In genomic region chr13:36716708-36717107, GRCm38 (mm10) we compare ENCODE assay signal across 21 mouse cellular contexts. TPM values are rescaled to one million over a fixed set of nuclear protein-coding genes. Genes with fewer than 3 reads are reported as not detected.
A peak's percentile ranks its signal among the peaks of the same experiment; 100 is the strongest.
DNase-seq lines count a peak whose midpoint lies in the region; ATAC-seq and TF ChIP-seq lines count a peak whose summit lies in the region.
"Had no signal": no experiment of that assay in that cellular context is flagged by ENCODE, and none has a peak within 500 bp of the region (broad histone marks: within the 10 kb centered on the region; RNA-seq: fewer than 3 reads in every experiment).

No protein-coding gene starts in this region.

- H3K27me3 ChIP-seq in hindbrain, embryonic 14.5 days (ENCODE audit: control insufficient read depth, insufficient read depth, low read length): peaks cover 10% of the 10 kb centered on the region; the same call in 1 of the 2 replicates
- H3K27me3 ChIP-seq in hindbrain, embryonic 10.5 days (ENCODE audit: insufficient read depth, poor library complexity, severe bottlenecking): peaks cover 20% of the 10 kb centered on the region
- H3K27me3 ChIP-seq in forebrain, postnatal 0 days (ENCODE audit: insufficient read depth, low read length): no peaks in the 10 kb centered on the region
- H3K27me3 ChIP-seq in midbrain, embryonic 16.5 days (ENCODE audit: control insufficient read depth, insufficient read depth, low read depth, low read length): 0 out of 2 replicates have a peak, but pooled peaks cover 3% of the 10 kb centered on the region
- peaks cover under 1% of the 10 kb centered on the region; the same call in 1 of the 2 replicates for H3K27me3 ChIP-seq in intestine, embryonic 16.5 days (replicated peaks; ENCODE audit: control insufficient read depth, insufficient read depth, low read length)

- H3K9me3 ChIP-seq in hindbrain, embryonic 14.5 days (ENCODE audit: control insufficient read depth, low read length): no peaks in the 10 kb centered on the region
- H3K9me3 ChIP-seq in hindbrain, embryonic 10.5 days: no peaks in the 10 kb centered on the region
- H3K9me3 ChIP-seq in forebrain, postnatal 0 days (ENCODE audit: low read length): no peaks in the 10 kb centered on the region
- H3K9me3 ChIP-seq in midbrain, embryonic 16.5 days (replicated peaks; ENCODE audit: control insufficient read depth, low read length, poor library complexity, severe bottlenecking): no peaks in the 10 kb centered on the region
- no peaks in the 10 kb centered on the region for H3K9me3 ChIP-seq in intestine, embryonic 16.5 days (ENCODE audit: control insufficient read depth, low read length)
- H3K9me3 ChIP-seq: embryonic facial prominence, embryonic 12.5 days; limb, embryonic 10.5 days; liver, embryonic 15.5 days; lung, embryonic 15.5 days; megakaryocyte, embryonic 14.5 days had no signal

- peak; percentile 40 for DNase-seq in hindbrain, embryonic 14.5 days (ENCODE audit: low spot score)
- no peak for DNase-seq in hindbrain, embryonic 10.5 days (ENCODE audit: low spot score)
- peak; percentile 79 for DNase-seq in brain, embryonic 14.5 days (ENCODE audit: low read depth)
- DNase-seq in forebrain, postnatal 0 days: peak; percentile 36
- no peak for DNase-seq in thymus, postnatal 14 days
- no peak for DNase-seq in testis, postnatal 10 days (ENCODE audit: low spot score)
- DNase-seq: adrenal gland, adult 2 months; kidney, adult 18-20 months; liver had no signal

- H3K4me3 ChIP-seq in hindbrain, embryonic 14.5 days (replicated peaks; ENCODE audit: low read length): no peak overlapping the region
- no peak overlapping the region for H3K4me3 ChIP-seq in hindbrain, embryonic 10.5 days
- no peak overlapping the region for H3K4me3 ChIP-seq in forebrain, postnatal 0 days (ENCODE audit: low read depth, low read length)
- no peak overlapping the region for H3K4me3 ChIP-seq in midbrain, embryonic 16.5 days (ENCODE audit: low read depth, low read length)
- H3K4me3 ChIP-seq in intestine, embryonic 16.5 days (ENCODE audit: low read length): no peak overlapping the region
- H3K4me3 ChIP-seq: embryonic facial prominence, embryonic 12.5 days; limb, embryonic 10.5 days; liver, embryonic 15.5 days; lung, embryonic 15.5 days; megakaryocyte, embryonic 14.5 days had no signal

- ATAC-seq in hindbrain, embryonic 14.5 days (ENCODE audit: low FRiP score): peak; percentile 71; the same call in 1 of the 2 replicates
- peak; percentile 86 for ATAC-seq in forebrain, postnatal 0 days
- peak; percentile 86 for ATAC-seq in midbrain, embryonic 16.5 days
- ATAC-seq in intestine, embryonic 16.5 days: no peak

- H3K27ac ChIP-seq in hindbrain, embryonic 14.5 days: no peak overlapping the region
- no peak overlapping the region for H3K27ac ChIP-seq in hindbrain, embryonic 10.5 days
- H3K27ac ChIP-seq in forebrain, postnatal 0 days (ENCODE audit: low read depth, low read length): no peak overlapping the region
- no peak overlapping the region for H3K27ac ChIP-seq in midbrain, embryonic 16.5 days (ENCODE audit: low read length)
- H3K27ac ChIP-seq in intestine, embryonic 16.5 days (ENCODE audit: low read length): no peak overlapping the region
- H3K27ac ChIP-seq: embryonic facial prominence, embryonic 12.5 days; kidney, postnatal 0 days; limb, embryonic 10.5 days; liver, embryonic 15.5 days; lung, embryonic 15.5 days; stomach, postnatal 0 days had no signal

- no peak overlapping the region for H3K9ac ChIP-seq in hindbrain, embryonic 14.5 days
- H3K9ac ChIP-seq in forebrain, postnatal 0 days: no peak overlapping the region
- no peak overlapping the region for H3K9ac ChIP-seq in midbrain, embryonic 16.5 days (ENCODE audit: low read depth, low read length)
- no peak overlapping the region for H3K9ac ChIP-seq in intestine, embryonic 16.5 days (ENCODE audit: low read depth, low read length)
- H3K9ac ChIP-seq: embryonic facial prominence, embryonic 12.5 days; liver, embryonic 15.5 days; lung, embryonic 15.5 days had no signal

- WGBS in hindbrain, embryonic 14.5 days: 50% methylated on average over 2 of the region's 2 CpGs
- WGBS in hindbrain, embryonic 10.5 days: 51% methylated on average over 2 of the region's 2 CpGs
- 57% methylated on average over 2 of the region's 2 CpGs for whole genome bisulfite sequencing in forebrain, postnatal 0 days
- WGBS in midbrain, embryonic 16.5 days: 48% methylated on average over 2 of the region's 2 CpGs
- 52% methylated on average over 2 of the region's 2 CpGs for WGBS in intestine, embryonic 16.5 days

- no peak for TF ChIP-seq CTCF in brain, embryonic 14.5 days (IDR thresholded peaks at IDR 0.05; ENCODE audit: borderline replicate concordance, extremely low read depth, insufficient read depth, insufficient read length)
- TF ChIP-seq CTCF in forebrain, postnatal 0 days (IDR thresholded peaks at IDR 0.05; ENCODE audit: low read depth): no peak

- H3K36me3 ChIP-seq in hindbrain, embryonic 14.5 days (replicated peaks; ENCODE audit: control insufficient read depth, insufficient read depth): no peaks in the 10 kb centered on the region
- no peaks in the 10 kb centered on the region for H3K36me3 ChIP-seq in hindbrain, embryonic 10.5 days
- H3K36me3 ChIP-seq in forebrain, postnatal 0 days (ENCODE audit: insufficient read depth): no peaks in the 10 kb centered on the region
- no peaks in the 10 kb centered on the region for H3K36me3 ChIP-seq in midbrain, embryonic 16.5 days (ENCODE audit: control insufficient read depth, insufficient read depth, low read length)
- H3K36me3 ChIP-seq in intestine, embryonic 16.5 days (ENCODE audit: control insufficient read depth, insufficient read depth, low read length): no peaks in the 10 kb centered on the region
- H3K36me3 ChIP-seq: embryonic facial prominence, embryonic 12.5 days; limb, embryonic 10.5 days; liver, embryonic 15.5 days; lung, embryonic 15.5 days had no signal

- no peaks in the 10 kb centered on the region for H3K4me1 ChIP-seq in hindbrain, embryonic 14.5 days (replicated peaks; ENCODE audit: control insufficient read depth, insufficient read depth, low read length)
- H3K4me1 ChIP-seq in hindbrain, embryonic 10.5 days (replicated peaks): no peaks in the 10 kb centered on the region
- H3K4me1 ChIP-seq in forebrain, postnatal 0 days (ENCODE audit: insufficient read depth): no peaks in the 10 kb centered on the region
- H3K4me1 ChIP-seq in midbrain, embryonic 16.5 days (ENCODE audit: control insufficient read depth, insufficient read depth, low read length): no peaks in the 10 kb centered on the region
- H3K4me1 ChIP-seq in intestine, embryonic 16.5 days (ENCODE audit: control insufficient read depth, insufficient read depth, low read length): peaks cover 3% of the 10 kb centered on the region; the same call in 1 of the 2 replicates
- H3K4me1 ChIP-seq: embryonic facial prominence, embryonic 12.5 days; limb, embryonic 10.5 days; liver, embryonic 15.5 days; lung, embryonic 15.5 days; megakaryocyte, embryonic 14.5 days had no signal

- no peak overlapping the region for H3K4me2 ChIP-seq in hindbrain, embryonic 14.5 days (replicated peaks)
- H3K4me2 ChIP-seq in forebrain, postnatal 0 days (ENCODE audit: low read depth): no peak overlapping the region
- no peak overlapping the region for H3K4me2 ChIP-seq in midbrain, embryonic 16.5 days (ENCODE audit: low read length)
- H3K4me2 ChIP-seq in intestine, embryonic 16.5 days (ENCODE audit: low read depth, low read length): no peak overlapping the region
- H3K4me2 ChIP-seq: embryonic facial prominence, embryonic 12.5 days; heart, embryonic 11.5 days; liver, embryonic 15.5 days; lung, embryonic 15.5 days had no signal

- TF ChIP-seq POLR2A in brain, embryonic 14.5 days (IDR thresholded peaks at IDR 0.05; ENCODE audit: borderline replicate concordance, extremely low read depth, insufficient read depth, insufficient read length, poor library complexity, severe bottlenecking): no peak

RNA-seq across cellular contexts. Expression of gene Nrn1, which starts 18.2 kb away (rescaled TPM):
- 64.6 and 83.7 TPM in 2 replicates for polyA plus RNA-seq in hindbrain, embryonic 14.5 days (2014; fragmentation: Nextera tagmentation; extraction: Ambion mirVana)
- polyA plus RNA-seq in hindbrain, embryonic 10.5 days (2016; fragmentation: Nextera tagmentation; extraction: Ambion mirVana): 10.8 and 21.6 TPM in 2 replicates
- polyA plus RNA-seq in brain, embryonic 14.5 days (2012; rRNA removed): 67.3 and 67.5 TPM in 2 replicates
- 50.5 and 57.7 TPM in 2 replicates for total RNA-seq in forebrain, postnatal 0 days (2014; rRNA removed)
- 24.9 and 35.1 TPM in 2 replicates for polyA plus RNA-seq in forebrain, postnatal 0 days (2015; fragmentation: Nextera tagmentation; extraction: Ambion mirVana)
- polyA plus RNA-seq in midbrain, embryonic 16.5 days (2015; fragmentation: Nextera tagmentation; extraction: Ambion mirVana): 77.0 and 80.2 TPM in 2 replicates
- polyA plus RNA-seq in intestine, embryonic 16.5 days (2015; fragmentation: Nextera tagmentation; extraction: Ambion mirVana): 75.3 and 96.3 TPM in 2 replicates
- total RNA-seq: granulocyte monocyte progenitor cell, adult 5-6 weeks; MEL had no signal

Comparison
In these comparisons a context has a peak if more than half of its experiments do, and no peak if none do; other contexts are left out.
1. DNase-seq: peak in hindbrain, embryonic 14.5 days (single experiment), brain, embryonic 14.5 days (single experiment) and forebrain, postnatal 0 days (single experiment); none in hindbrain, embryonic 10.5 days (single experiment), thymus, postnatal 14 days (single experiment) and testis, postnatal 10 days (single experiment).